Mouse (Mus musculus): Measurements from ENCODE around the gene Ppp1r1b. TPM values are rescaled to one million over a fixed set of nuclear protein-coding genes. Genes with fewer than 3 reads are reported as not detected.

Gene Ppp1r1b
- 52.2 and 68.9 TPM in 2 replicates for polyA plus RNA-seq (2015; fragmentation: Nextera tagmentation; extraction: Ambion mirVana)

DNA sequence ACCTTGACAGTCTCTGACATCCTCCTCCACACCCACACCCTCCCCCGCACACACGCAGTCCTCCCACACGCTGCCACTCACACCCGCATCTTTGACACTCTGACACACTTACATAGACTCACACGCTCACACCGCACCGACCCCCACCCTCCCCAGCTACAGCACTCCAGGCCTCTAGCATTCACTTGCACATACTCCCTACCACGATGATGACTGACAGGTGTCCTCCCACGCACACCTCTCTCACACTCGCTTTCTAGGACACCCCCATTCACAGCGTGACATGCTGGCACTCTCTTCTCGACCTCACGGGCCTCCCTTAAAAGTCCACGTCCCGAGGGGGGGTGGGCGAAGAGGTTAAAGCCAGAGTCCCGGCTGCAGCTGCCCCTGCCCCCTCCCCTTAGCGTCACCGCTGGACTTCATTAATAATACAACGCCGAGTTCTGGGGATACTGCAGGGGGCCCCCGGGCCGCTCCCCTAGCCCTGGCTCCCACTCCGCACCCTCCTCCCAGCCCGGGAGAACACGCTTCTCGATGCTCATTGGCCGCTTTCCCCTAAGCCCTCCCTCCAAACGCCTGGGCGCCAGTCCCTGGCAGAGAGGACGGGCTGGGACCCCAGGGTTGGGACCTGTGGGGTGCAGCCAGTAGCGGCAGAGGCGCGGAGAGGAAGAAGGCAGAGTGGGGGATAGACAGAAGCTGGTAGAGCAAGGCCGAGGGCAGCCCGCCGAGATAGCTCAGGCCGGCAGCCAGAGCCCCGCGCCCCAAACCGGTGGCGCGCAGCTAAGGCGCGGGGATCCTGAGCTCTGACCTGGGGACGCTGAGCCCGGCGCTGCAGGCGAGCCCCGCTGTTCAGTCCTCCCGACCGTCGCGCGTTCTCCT lies at the start of gene Ppp1r1b:
Ppp1r1b (plus strand) TSS at position 322 of the 879 bp plus-strand sequence.
- under 1% methylated on average over 54 of the region's 55 CpGs for WGBS
- ATAC-seq, result peak; percentile 82
- Histone ChIP-seq H3K27me3 (replicated peaks) (peaks cover 66% of the 10 kb centered on the region), H3K4me3 (replicated peaks) (peak within 1 kb of the TSS; percentile 49), H3K9ac (peak within 1 kb of the TSS; percentile 50), H3K36me3 (no peaks in the 10 kb centered on the region), H3K27ac (no peak within 1 kb of the TSS), H3K4me1 (replicated peaks) (peaks cover 30% of the 10 kb centered on the region), H3K4me2 (replicated peaks) (peak within 1 kb of the TSS; percentile 89), H3K9me3 (no peaks in the 10 kb centered on the region)

DNA sequence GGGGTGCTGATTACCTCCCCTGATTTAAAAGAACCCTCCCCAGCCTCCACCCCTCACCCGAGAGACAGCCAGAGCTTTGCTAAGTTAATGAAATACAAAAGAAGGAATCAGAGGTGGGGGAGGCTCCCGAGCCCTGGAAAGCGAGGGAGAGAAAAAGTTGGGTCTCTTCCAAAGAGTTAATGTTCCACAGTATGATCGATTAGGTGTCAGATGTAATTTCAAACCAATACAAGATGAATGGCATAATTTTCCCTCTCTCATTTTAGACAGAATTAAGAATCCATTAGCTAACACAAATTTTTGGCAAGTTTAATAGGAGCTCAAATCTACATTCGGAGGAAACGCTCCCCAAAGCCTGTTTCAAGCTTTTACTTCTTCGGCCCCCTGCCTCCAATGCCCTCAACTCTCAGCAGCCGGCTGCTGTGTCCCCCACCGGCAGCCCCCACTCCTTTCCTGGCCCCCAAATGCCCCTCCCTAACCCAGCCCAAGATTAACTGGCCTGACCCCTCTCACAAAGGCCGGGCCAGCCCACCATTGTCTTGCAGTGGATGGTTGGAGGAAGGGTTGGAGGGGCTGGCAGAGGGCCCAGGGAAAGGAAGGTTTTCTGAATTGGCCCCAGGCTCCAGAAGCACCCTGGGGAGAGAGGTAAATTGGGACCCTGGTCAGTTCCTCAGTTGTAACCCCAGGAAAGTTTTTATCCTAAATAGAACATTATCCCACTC lies 49.6 kb upstream of the Ppp1r1b start:
- H3K4me3 ChIP-seq (replicated peaks), result no peak overlapping the region
- H3K9me3 ChIP-seq, result no peaks in the 10 kb centered on the region
- no peak overlapping the region for H3K27ac ChIP-seq
- 20% methylated on average over 10 of the region's 10 CpGs for WGBS
- H3K4me2 ChIP-seq (replicated peaks), result no peak overlapping the region
- peak overlapping the region; percentile 5; the same call in 1 of the 2 replicates for H3K9ac ChIP-seq
- H3K36me3 ChIP-seq, result no peaks in the 10 kb centered on the region
- H3K4me1 ChIP-seq (replicated peaks), result peaks cover 25% of the 10 kb centered on the region
- no peaks in the 10 kb centered on the region; the same call in none of the 2 replicates for H3K27me3 ChIP-seq (replicated peaks)
- ATAC-seq, result no peak

DNA sequence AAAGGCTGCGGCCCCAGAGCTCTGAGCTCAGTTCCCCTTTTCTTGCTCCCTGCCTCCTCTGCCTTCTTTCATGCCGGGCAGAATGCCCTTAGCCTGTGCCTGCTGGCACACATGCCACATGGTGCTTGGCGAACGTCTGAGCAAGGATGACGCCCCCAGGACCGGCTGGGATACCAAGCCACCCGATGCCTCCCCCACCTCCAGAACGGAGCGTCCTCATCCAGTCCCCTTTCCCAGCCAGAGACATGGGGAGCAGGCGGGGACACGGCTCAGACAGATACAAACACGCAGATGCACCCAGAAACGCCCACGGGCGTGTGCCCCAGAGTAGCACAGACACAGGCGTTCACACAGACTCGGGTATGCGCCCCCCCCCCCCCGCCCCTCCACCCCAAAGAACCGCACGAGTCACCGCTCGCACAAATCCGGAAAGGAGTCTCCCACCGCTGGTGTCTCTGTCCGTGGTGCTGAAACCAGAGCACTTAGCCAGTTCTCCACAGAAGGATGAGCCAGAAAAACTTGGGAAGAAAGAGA lies 34.3 kb upstream of the Ppp1r1b start:
- H3K4me2 ChIP-seq (replicated peaks), result no peak overlapping the region; the same call in 1 of the 2 replicates
- ATAC-seq, result no peak
- H3K27ac ChIP-seq, result no peak overlapping the region
- H3K9ac ChIP-seq, result no peak overlapping the region
- H3K4me3 ChIP-seq (replicated peaks), result no peak overlapping the region
- H3K27me3 ChIP-seq (replicated peaks), result peaks cover 59% of the 10 kb centered on the region
- no peaks in the 10 kb centered on the region for H3K9me3 ChIP-seq
- no peaks in the 10 kb centered on the region for H3K4me1 ChIP-seq (replicated peaks)
- H3K36me3 ChIP-seq, result no peaks in the 10 kb centered on the region
- 2% methylated on average over 26 of the region's 26 CpGs for WGBS

GRCm38 (mm10) chr11:98317479-98317878 lies 30.7 kb upstream of the Ppp1r1b start:
- H3K27me3 ChIP-seq (replicated peaks), result peaks cover 91% of the 10 kb centered on the region
- H3K9ac ChIP-seq, result no peak overlapping the region
- no peak overlapping the region for H3K4me2 ChIP-seq (replicated peaks)
- ATAC-seq, result no peak
- WGBS, result 11% methylated on average over 7 of the region's 7 CpGs
- no peaks in the 10 kb centered on the region for H3K9me3 ChIP-seq
- H3K36me3 ChIP-seq, result no peaks in the 10 kb centered on the region
- no peak overlapping the region for H3K27ac ChIP-seq
- no peak overlapping the region for H3K4me3 ChIP-seq (replicated peaks)
- no peaks in the 10 kb centered on the region for H3K4me1 ChIP-seq (replicated peaks)

- ATAC-seq, result no peak
- no peak overlapping the region for H3K9ac ChIP-seq
- H3K27ac ChIP-seq, result no peak overlapping the region
- peaks cover 95% of the 10 kb centered on the region for H3K27me3 ChIP-seq (replicated peaks)
- under 1% methylated on average over 14 of the region's 14 CpGs for WGBS
- H3K4me2 ChIP-seq (replicated peaks), result no peak overlapping the region
- H3K4me1 ChIP-seq (replicated peaks), result no peaks in the 10 kb centered on the region
- H3K9me3 ChIP-seq, result no peaks in the 10 kb centered on the region
- H3K36me3 ChIP-seq, result no peaks in the 10 kb centered on the region
- no peak overlapping the region for H3K4me3 ChIP-seq (replicated peaks)
Measured at GRCm38 (mm10) chr11:98318421-98319116, 29.6 kb upstream of the Ppp1r1b start.

DNA sequence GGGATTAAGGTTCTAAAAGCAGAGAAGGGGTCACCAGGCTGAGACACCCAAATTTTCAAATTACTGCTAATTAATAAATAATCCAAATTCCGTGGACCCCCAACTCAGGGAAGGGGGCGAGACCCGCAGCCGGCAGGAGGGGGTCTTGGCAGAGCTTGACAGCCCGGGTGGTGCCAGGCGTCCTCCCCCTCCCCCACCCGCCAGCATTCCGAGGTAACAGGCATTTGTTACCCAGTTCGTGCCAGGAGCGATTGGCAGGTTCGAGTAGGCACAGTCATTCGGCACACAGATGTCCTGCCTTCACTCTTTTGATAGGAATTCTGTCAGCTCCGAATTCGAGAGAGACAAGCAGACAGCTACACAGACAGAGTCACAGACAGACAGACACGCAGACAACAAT lies 29.1 kb upstream of the Ppp1r1b start:
- no peaks in the 10 kb centered on the region for H3K4me1 ChIP-seq (replicated peaks)
- no peak overlapping the region for H3K9ac ChIP-seq
- H3K36me3 ChIP-seq, result no peaks in the 10 kb centered on the region
- no peak overlapping the region for H3K27ac ChIP-seq
- H3K27me3 ChIP-seq (replicated peaks), result peaks cover 96% of the 10 kb centered on the region
- WGBS, result 4% methylated on average over 15 of the region's 15 CpGs
- H3K4me3 ChIP-seq (replicated peaks), result no peak overlapping the region
- ATAC-seq, result no peak
- H3K4me2 ChIP-seq (replicated peaks), result no peak overlapping the region
- no peaks in the 10 kb centered on the region for H3K9me3 ChIP-seq

- Histone ChIP-seq H3K36me3 (no peaks in the 10 kb centered on the region), H3K4me3 (replicated peaks) (no peak overlapping the region), H3K9me3 (no peaks in the 10 kb centered on the region), H3K27ac (no peak overlapping the region), H3K4me1 (replicated peaks) (no peaks in the 10 kb centered on the region), H3K4me2 (replicated peaks) (no peak overlapping the region), H3K27me3 (replicated peaks) (peaks cover 96% of the 10 kb centered on the region), H3K9ac (no peak overlapping the region)
- WGBS, result 18% methylated on average over 4 of the region's 4 CpGs
- no peak for ATAC-seq
Measured at GRCm38 (mm10) chr11:98319544-98319943, 28.7 kb upstream of the Ppp1r1b start.

- Histone ChIP-seq H3K9me3 (no peaks in the 10 kb centered on the region), H3K4me2 (replicated peaks) (no peak overlapping the region), H3K4me1 (replicated peaks) (no peaks in the 10 kb centered on the region), H3K4me3 (replicated peaks) (no peak overlapping the region), H3K27me3 (replicated peaks) (peaks cover 100% of the 10 kb centered on the region), H3K9ac (no peak overlapping the region), H3K36me3 (no peaks in the 10 kb centered on the region), H3K27ac (no peak overlapping the region)
- ATAC-seq, result no peak
- 4% methylated on average over 2 of the region's 2 CpGs for WGBS
Measured at GRCm38 (mm10) chr11:98319944-98320343, 28.3 kb upstream of the Ppp1r1b start.

DNA sequence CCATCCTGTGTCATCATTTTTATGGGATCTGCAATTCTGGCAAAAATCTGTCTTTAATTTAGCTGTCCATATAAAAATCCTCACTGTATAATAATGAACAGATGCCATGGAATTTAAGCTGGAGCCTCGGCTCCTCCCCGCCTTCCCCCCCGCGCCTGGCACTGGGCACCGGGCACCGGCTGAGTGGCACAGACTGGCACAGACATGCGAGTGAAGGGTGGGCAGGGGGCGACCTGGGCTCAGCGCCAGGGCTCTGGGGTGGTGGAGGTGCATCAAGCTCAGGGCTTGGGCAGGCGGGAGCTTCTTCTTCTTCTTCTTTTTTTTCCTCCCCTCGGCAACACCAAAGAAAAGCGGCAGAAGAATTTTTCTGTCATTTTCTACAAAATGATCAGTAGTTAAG lies 27.8 kb upstream of the Ppp1r1b start:
- H3K9ac ChIP-seq, result no peak overlapping the region
- H3K27me3 ChIP-seq (replicated peaks), result peaks cover 100% of the 10 kb centered on the region
- H3K27ac ChIP-seq, result no peak overlapping the region
- H3K9me3 ChIP-seq, result no peaks in the 10 kb centered on the region
- WGBS, result 14% methylated on average over 12 of the region's 12 CpGs
- H3K4me1 ChIP-seq (replicated peaks), result no peaks in the 10 kb centered on the region
- no peak overlapping the region for H3K4me3 ChIP-seq (replicated peaks)
- H3K4me2 ChIP-seq (replicated peaks), result no peak overlapping the region
- H3K36me3 ChIP-seq, result no peaks in the 10 kb centered on the region
- ATAC-seq, result no peak

DNA sequence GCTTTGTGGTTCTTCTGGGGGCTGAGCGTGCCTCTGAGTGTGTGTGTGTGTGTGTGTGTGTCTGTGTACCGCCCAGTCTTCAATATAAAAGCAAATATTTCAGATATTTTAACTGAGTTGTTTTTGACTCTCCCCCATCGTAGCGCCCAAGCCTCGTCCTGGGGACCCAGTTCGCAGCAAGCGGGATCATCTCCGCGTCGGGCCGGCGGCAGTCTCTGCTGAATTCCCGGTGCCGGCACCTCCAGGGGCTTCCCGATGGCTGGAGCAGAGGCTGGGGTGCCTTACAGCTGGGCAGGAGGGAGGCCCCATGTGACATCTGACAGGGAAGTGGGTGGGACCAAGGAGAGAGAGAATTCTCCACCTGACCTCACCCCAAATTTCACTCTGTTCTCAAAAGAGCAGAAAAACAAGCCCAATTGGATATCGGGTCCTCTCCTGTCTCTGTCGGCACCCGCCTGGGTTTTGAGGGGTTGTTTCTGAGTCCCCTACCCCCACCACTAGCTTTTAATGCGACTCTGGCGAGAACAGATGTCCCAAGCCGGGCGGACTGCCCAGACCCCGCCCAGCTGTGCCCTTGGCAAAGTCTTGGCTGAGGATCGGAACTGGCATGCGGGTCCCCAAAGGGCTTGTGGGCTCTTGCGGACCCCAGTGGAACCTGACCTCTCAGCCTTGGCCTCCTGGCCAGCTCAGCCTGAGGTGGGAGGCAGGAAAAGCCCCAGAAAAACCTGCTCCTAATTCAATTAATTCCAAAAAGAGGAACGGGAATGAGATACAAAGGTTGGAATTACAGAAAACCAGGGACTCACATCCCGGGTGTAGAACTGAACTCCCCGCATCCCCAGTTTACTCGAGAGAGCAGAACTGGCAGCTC lies 27.2 kb upstream of the Ppp1r1b start:
- Histone ChIP-seq H3K9ac (no peak overlapping the region), H3K27me3 (replicated peaks) (peaks cover 100% of the 10 kb centered on the region), H3K4me3 (replicated peaks) (no peak overlapping the region), H3K9me3 (no peaks in the 10 kb centered on the region), H3K4me2 (replicated peaks) (no peak overlapping the region), H3K36me3 (no peaks in the 10 kb centered on the region), H3K4me1 (replicated peaks) (no peaks in the 10 kb centered on the region), H3K27ac (no peak overlapping the region)
- no peak for ATAC-seq
- 3% methylated on average over 30 of the region's 30 CpGs for WGBS

GRCm38 (mm10) chr11:98321677-98322003 lies 26.6 kb upstream of the Ppp1r1b start:
- H3K4me1 ChIP-seq (replicated peaks), result no peaks in the 10 kb centered on the region
- 7% methylated on average over 5 of the region's 5 CpGs for WGBS
- no peak for ATAC-seq

More at GRCm38 (mm10) chr11:98321677-98322003, 26.6 kb upstream of the Ppp1r1b start:
- peaks cover 99% of the 10 kb centered on the region for H3K27me3 ChIP-seq (replicated peaks)
- H3K4me3 ChIP-seq (replicated peaks), result no peak overlapping the region
- H3K9me3 ChIP-seq, result no peaks in the 10 kb centered on the region
- H3K9ac ChIP-seq, result no peak overlapping the region
- H3K4me2 ChIP-seq (replicated peaks), result no peak overlapping the region
- no peak overlapping the region for H3K27ac ChIP-seq
- H3K36me3 ChIP-seq, result no peaks in the 10 kb centered on the region

All from intestine, embryonic 15.5 days (tissue).